Comparison of ENCODE assay signal across 9 mouse cellular contexts in the genomic region with DNA sequence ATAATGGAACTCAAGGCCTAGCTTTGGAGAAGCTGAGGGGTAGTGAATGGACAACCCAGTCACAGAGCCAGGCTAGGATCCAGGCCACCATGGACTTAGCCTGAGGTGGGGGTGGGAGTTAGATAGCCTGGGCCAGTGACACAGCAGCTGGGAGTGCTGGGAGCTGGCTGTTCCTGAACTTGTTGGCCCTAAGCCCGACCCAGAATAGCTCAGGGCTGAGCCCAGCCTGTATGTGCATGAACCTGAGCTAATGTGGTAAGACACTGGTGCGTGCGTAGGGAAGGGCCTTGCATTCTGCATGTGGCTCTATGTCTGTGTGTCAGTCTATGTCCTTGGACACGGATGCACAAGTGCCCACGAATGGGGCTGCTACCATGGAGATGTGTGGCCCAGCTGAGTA. TPM values are rescaled to one million over a fixed set of nuclear protein-coding genes. Genes with fewer than 3 reads are reported as not detected.
DNase-seq lines count a peak whose midpoint lies in the region; ATAC-seq lines count a peak whose summit lies in the region.
"Had no signal": no experiment of that assay in that cellular context is flagged by ENCODE, and none has a peak within 500 bp of the region (broad histone marks: within the 10 kb centered on the region; RNA-seq: fewer than 3 reads in every experiment).

No protein-coding gene starts in this region.

- H3K9me3 ChIP-seq in liver, embryonic 12.5 days (replicated peaks), result no peaks in the 10 kb centered on the region
- no peaks in the 10 kb centered on the region for H3K9me3 ChIP-seq in liver, embryonic 11.5 days (ENCODE audit: control insufficient read depth, low read length)
- H3K9me3 ChIP-seq in heart, embryonic 14.5 days (ENCODE audit: control insufficient read depth, low read length), result no peaks in the 10 kb centered on the region
- H3K9me3 ChIP-seq in forebrain, embryonic 10.5 days, result no peaks in the 10 kb centered on the region

- H3K9ac ChIP-seq in liver, embryonic 12.5 days, result no peak overlapping the region
- H3K9ac ChIP-seq in liver, embryonic 11.5 days (ENCODE audit: low read depth, low read length), result no peak overlapping the region
- H3K9ac ChIP-seq in heart, embryonic 14.5 days (ENCODE audit: low read length), result no peak overlapping the region

- no peak for ATAC-seq in liver, embryonic 12.5 days
- ATAC-seq in liver, embryonic 11.5 days (replicated peaks; ENCODE audit: low FRiP score), result no peak
- ATAC-seq in common myeloid progenitor, adult 5-6 weeks (replicated peaks; ENCODE audit: low read depth, poor library complexity, severe bottlenecking), result peak; percentile 16; the same call in 1 of the 2 replicates
- ATAC-seq in heart, embryonic 14.5 days (ENCODE audit: insufficient number of reproducible peaks, insufficient read depth, low FRiP score, low read depth), result peak; percentile 37; the same call in 1 of the 2 replicates

- peaks cover 22% of the 10 kb centered on the region; the same call in 1 of the 2 replicates for H3K4me1 ChIP-seq in liver, embryonic 12.5 days
- peaks cover 14% of the 10 kb centered on the region for H3K4me1 ChIP-seq in liver, embryonic 11.5 days (replicated peaks; ENCODE audit: control insufficient read depth, insufficient read depth, low read length)
- H3K4me1 ChIP-seq in heart, embryonic 14.5 days (ENCODE audit: control insufficient read depth in 2 of 2, insufficient read depth in 2 of 2, low read length in 2 of 2), result peaks cover 22 to 34% of the 10 kb centered on the region in 2 experiments
- H3K4me1 ChIP-seq in forebrain, embryonic 10.5 days, result peaks cover 40% of the 10 kb centered on the region

- H3K4me3 ChIP-seq in liver, embryonic 12.5 days, result no peak overlapping the region
- H3K4me3 ChIP-seq in liver, embryonic 11.5 days (ENCODE audit: low read depth, low read length), result no peak overlapping the region
- no peak overlapping the region for H3K4me3 ChIP-seq in heart, embryonic 14.5 days (ENCODE audit: control insufficient read depth in 1 of 2, insufficient read depth in 1 of 2, low read depth in 1 of 2, low read length in 2 of 2)
- H3K4me3 ChIP-seq in forebrain, embryonic 10.5 days, result no peak overlapping the region

- DNase-seq in liver, embryonic 11.5 days (ENCODE audit: low spot score), result no peak
- DNase-seq in lung, postnatal 25 days (ENCODE audit: low spot score), result peak; percentile 57
- no peak for DNase-seq in forebrain, embryonic 10.5 days (ENCODE audit: extremely low spot score, low spot score)
- DNase-seq in yolk sac, embryonic 10.5 days (ENCODE audit: low spot score), result no peak

- 61% methylated on average over 5 of the region's 5 CpGs for WGBS in liver, embryonic 12.5 days (ENCODE audit: insufficient replicate concordance)
- 79% methylated on average over 5 of the region's 5 CpGs for WGBS in liver, embryonic 11.5 days
- 49% methylated on average over 5 of the region's 5 CpGs for WGBS in heart, embryonic 14.5 days
- WGBS in forebrain, embryonic 10.5 days, result 86% methylated on average over 5 of the region's 5 CpGs

- H3K27ac ChIP-seq in liver, embryonic 12.5 days, result peak overlapping the region; percentile 47; the same call in 1 of the 2 replicates
- H3K27ac ChIP-seq in liver, embryonic 11.5 days (ENCODE audit: low read depth, low read length), result no peak overlapping the region
- peak overlapping the region; percentile 3 to 54; a peak in 2 of 4 replicates for H3K27ac ChIP-seq in heart, embryonic 14.5 days (replicated peaks in 1 of 2; ENCODE audit: control insufficient read depth in 1 of 2, insufficient read depth in 1 of 2, low read depth in 2 of 2, low read length in 2 of 2)
- H3K27ac ChIP-seq in forebrain, embryonic 10.5 days, result no peak overlapping the region
- H3K27ac ChIP-seq: macrophage had no signal

- H3K4me2 ChIP-seq in liver, embryonic 12.5 days, result no peak overlapping the region
- H3K4me2 ChIP-seq in liver, embryonic 11.5 days, result no peak overlapping the region
- H3K4me2 ChIP-seq in heart, embryonic 14.5 days (ENCODE audit: low read length), result no peak overlapping the region

- no peaks in the 10 kb centered on the region for H3K36me3 ChIP-seq in liver, embryonic 12.5 days
- no peaks in the 10 kb centered on the region for H3K36me3 ChIP-seq in liver, embryonic 11.5 days (ENCODE audit: control insufficient read depth, insufficient read depth, low read length)
- H3K36me3 ChIP-seq in heart, embryonic 14.5 days (ENCODE audit: control insufficient read depth, insufficient read depth, low read length), result no peaks in the 10 kb centered on the region
- H3K36me3 ChIP-seq in forebrain, embryonic 10.5 days (replicated peaks), result no peaks in the 10 kb centered on the region

- H3K27me3 ChIP-seq in liver, embryonic 12.5 days (replicated peaks), result peaks cover 76% of the 10 kb centered on the region
- peaks cover 63% of the 10 kb centered on the region for H3K27me3 ChIP-seq in liver, embryonic 11.5 days (replicated peaks; ENCODE audit: control insufficient read depth, insufficient read depth, low read length)
- peaks cover 27% of the 10 kb centered on the region for H3K27me3 ChIP-seq in heart, embryonic 14.5 days (ENCODE audit: control insufficient read depth, insufficient read depth, low read length)
- H3K27me3 ChIP-seq in forebrain, embryonic 10.5 days (ENCODE audit: poor library complexity, severe bottlenecking), result peaks cover 89% of the 10 kb centered on the region

RNA-seq across cellular contexts. Expression of a gene that starts 1.8 kb away (rescaled TPM):
- 2.4 and 3.2 TPM in 2 replicates for polyA plus RNA-seq in liver, embryonic 12.5 days (2016; fragmentation: Nextera tagmentation; extraction: Ambion mirVana)
- polyA plus RNA-seq in liver, embryonic 11.5 days (2014; fragmentation: Nextera tagmentation; extraction: Ambion mirVana), result 2.5 and 3.6 TPM in 2 replicates
- total RNA-seq in common myeloid progenitor, adult 5-6 weeks (2017), result 0.87 and 3.1 TPM in 2 replicates
- polyA plus RNA-seq in heart, embryonic 14.5 days (2014; fragmentation: Nextera tagmentation; extraction: Ambion mirVana), result 1.1 and 1.6 TPM in 2 replicates
- 0.90 and 0.97 TPM in 2 replicates for polyA plus RNA-seq in forebrain, embryonic 10.5 days (2016; fragmentation: Nextera tagmentation; extraction: Ambion mirVana)

RNA-seq across cellular contexts. Expression of a gene that starts 2.0 kb away (rescaled TPM):
- 1.4 and 1.6 TPM in 2 replicates for polyA plus RNA-seq in liver, embryonic 12.5 days (2016; fragmentation: Nextera tagmentation; extraction: Ambion mirVana)
- 0.96 and 1.5 TPM in 2 replicates for polyA plus RNA-seq in liver, embryonic 11.5 days (2014; fragmentation: Nextera tagmentation; extraction: Ambion mirVana)
- total RNA-seq in common myeloid progenitor, adult 5-6 weeks (2017), result 0.23 TPM in 1 of 2 replicates, not detected in the other
- polyA plus RNA-seq in heart, embryonic 14.5 days (2014; fragmentation: Nextera tagmentation; extraction: Ambion mirVana), result 0.16 and 0.20 TPM in 2 replicates
- 0.14 and 0.26 TPM in 2 replicates for polyA plus RNA-seq in forebrain, embryonic 10.5 days (2016; fragmentation: Nextera tagmentation; extraction: Ambion mirVana)

RNA-seq across cellular contexts. Expression of a gene that starts 20.1 kb away (rescaled TPM):
- 27.5 and 30.9 TPM in 2 replicates for polyA plus RNA-seq in liver, embryonic 12.5 days (2016; fragmentation: Nextera tagmentation; extraction: Ambion mirVana)
- polyA plus RNA-seq in liver, embryonic 11.5 days (2014; fragmentation: Nextera tagmentation; extraction: Ambion mirVana), result 43.0 and 51.7 TPM in 2 replicates
- total RNA-seq in common myeloid progenitor, adult 5-6 weeks (2017), result 8.7 and 10.2 TPM in 2 replicates
- polyA plus RNA-seq in heart, embryonic 14.5 days (2014; fragmentation: Nextera tagmentation; extraction: Ambion mirVana), result not detected in 2 replicates
- polyA plus RNA-seq in forebrain, embryonic 10.5 days (2016; fragmentation: Nextera tagmentation; extraction: Ambion mirVana), result 0.76 and 1.1 TPM in 2 replicates
- total RNA-seq: hematopoietic stem cell, adult 5-6 weeks had no signal
- polyA plus RNA-seq: macrophage had no signal

RNA-seq across cellular contexts. Expression of a gene that starts 33.6 kb away (rescaled TPM):
- not detected in 2 replicates for polyA plus RNA-seq in liver, embryonic 12.5 days (2016; fragmentation: Nextera tagmentation; extraction: Ambion mirVana)
- not detected in 2 replicates for polyA plus RNA-seq in liver, embryonic 11.5 days (2014; fragmentation: Nextera tagmentation; extraction: Ambion mirVana)
- not detected in 2 replicates for total RNA-seq in common myeloid progenitor, adult 5-6 weeks (2017)
- 0.22 TPM in 1 of 2 replicates, not detected in the other for polyA plus RNA-seq in heart, embryonic 14.5 days (2014; fragmentation: Nextera tagmentation; extraction: Ambion mirVana)
- not detected in 2 replicates for polyA plus RNA-seq in forebrain, embryonic 10.5 days (2016; fragmentation: Nextera tagmentation; extraction: Ambion mirVana)
- total RNA-seq: hematopoietic stem cell, adult 5-6 weeks had no signal

RNA-seq across cellular contexts. Expression of a gene that starts 38.8 kb away (rescaled TPM):
- polyA plus RNA-seq in liver, embryonic 12.5 days (2016; fragmentation: Nextera tagmentation; extraction: Ambion mirVana), result not detected in 2 replicates
- polyA plus RNA-seq in liver, embryonic 11.5 days (2014; fragmentation: Nextera tagmentation; extraction: Ambion mirVana), result not detected in 2 replicates
- total RNA-seq in common myeloid progenitor, adult 5-6 weeks (2017), result not detected in 2 replicates
- polyA plus RNA-seq in heart, embryonic 14.5 days (2014; fragmentation: Nextera tagmentation; extraction: Ambion mirVana), result not detected in 2 replicates
- polyA plus RNA-seq in forebrain, embryonic 10.5 days (2016; fragmentation: Nextera tagmentation; extraction: Ambion mirVana), result not detected in 2 replicates
- total RNA-seq: hematopoietic stem cell, adult 5-6 weeks had no signal
- polyA plus RNA-seq: macrophage had no signal

Comparison
In these comparisons a context has a peak if more than half of its experiments do, and no peak if none do; other contexts are left out.
1. H3K27ac ChIP-seq: peak in liver, embryonic 12.5 days (single experiment) and heart, embryonic 14.5 days (2 of 2); none in liver, embryonic 11.5 days (single experiment) and forebrain, embryonic 10.5 days (single experiment).
2. ATAC-seq: peak in common myeloid progenitor, adult 5-6 weeks (single experiment) and heart, embryonic 14.5 days (single experiment); none in liver, embryonic 12.5 days (single experiment) and liver, embryonic 11.5 days (single experiment).
3. RNA of a gene that starts 20.1 kb away (polyA plus RNA-seq): 43.0 to 51.7 TPM in liver, embryonic 11.5 days and 27.5 to 30.9 TPM in liver, embryonic 12.5 days; 0.76 to 1.1 TPM in forebrain, embryonic 10.5 days and not detected in heart, embryonic 14.5 days; every median in the first group is over 10 times any median in the second.